Mouse (Mus musculus): ENCODE results near the gene Krtap8-1.

Krtap8-1 gene
- long read RNA-seq, experiment 1, result 0 reads
- long read RNA-seq, experiment 2, result 0 reads

GRCm38 (mm10) chr16:89487852-89488251, at the start of gene Krtap8-1:
Gene Krtap8-1, minus strand, starts transcription at chr16:89487952.
- intact Hi-C loops (cut with DNase I), result no loop called here

DNA sequence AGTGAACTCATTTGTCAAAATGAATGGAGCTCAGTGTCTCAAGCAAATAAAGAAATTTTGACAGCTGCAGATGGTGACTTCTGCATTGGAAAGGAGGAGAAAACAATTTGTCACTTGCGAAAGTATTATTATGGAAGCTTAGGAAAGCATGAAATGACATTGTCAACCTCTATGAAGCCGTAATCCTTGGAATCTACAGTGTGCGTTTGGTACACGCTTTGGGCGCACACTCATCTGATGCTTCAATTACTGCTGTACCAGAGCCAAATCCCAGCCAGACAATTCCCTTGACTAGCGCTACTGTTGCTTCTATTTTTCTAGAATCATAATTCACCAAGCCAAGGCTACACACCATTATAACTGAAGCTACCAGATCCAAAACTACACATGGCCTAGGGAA, 49.6 kb upstream of the Krtap8-1 start:
- intact Hi-C loops (cut with DNase I), result no loop called here

DNA sequence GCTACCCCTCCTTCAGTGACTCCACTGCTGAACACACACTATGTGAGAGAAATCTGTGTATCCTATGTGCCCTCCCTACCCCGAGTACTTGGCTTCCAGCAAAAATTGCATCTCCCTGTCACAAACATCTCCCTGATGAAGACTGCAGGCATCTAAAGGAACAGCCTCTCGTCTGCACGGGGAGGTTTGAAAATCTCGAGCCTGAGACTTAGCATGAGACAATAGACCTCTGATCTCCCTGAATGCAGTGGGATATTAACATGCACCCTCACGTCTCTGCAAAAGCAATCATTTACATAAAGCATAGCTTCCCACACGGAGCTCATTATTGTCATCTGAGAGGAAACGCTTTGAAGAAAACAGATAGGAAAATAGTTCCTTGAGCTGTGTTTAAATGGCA, 42.8 kb upstream of the Krtap8-1 start:
- intact Hi-C loops (cut with DNase I), result no loop called here

GRCm38 (mm10) chr16:89529846-89530245, 42.1 kb upstream of the Krtap8-1 start:
- intact Hi-C loops (cut with DNase I), result no loop called here

GRCm38 (mm10) chr16:89528380-89528779, 40.6 kb upstream of the Krtap8-1 start:
- intact Hi-C loops (cut with DNase I), result no loop called here

DNA sequence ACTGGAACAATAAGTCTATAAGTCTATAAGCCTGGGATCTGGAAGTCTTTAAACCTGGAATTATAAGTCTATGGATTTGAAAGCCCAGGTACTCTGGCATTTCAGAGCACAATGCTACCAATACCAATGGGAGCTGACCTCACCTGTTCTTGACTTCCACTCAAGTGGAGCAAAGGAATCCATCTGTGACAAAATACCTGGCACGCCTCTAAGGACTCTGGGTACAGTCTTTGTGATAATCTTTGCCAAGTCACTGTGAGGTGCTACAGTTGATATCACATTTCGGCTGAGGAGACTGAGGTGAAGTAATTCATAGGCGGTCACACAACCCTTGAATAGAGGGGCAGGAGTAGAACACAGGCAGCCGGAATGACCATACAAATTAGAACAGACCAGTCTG, 33.2 kb upstream of the Krtap8-1 start:
- intact Hi-C loops (cut with DNase I), result no loop called here

- intact Hi-C loops (cut with DNase I), result no loop called here
Observed at GRCm38 (mm10) chr16:89520555-89520954, 32.8 kb upstream of the Krtap8-1 start.

DNA sequence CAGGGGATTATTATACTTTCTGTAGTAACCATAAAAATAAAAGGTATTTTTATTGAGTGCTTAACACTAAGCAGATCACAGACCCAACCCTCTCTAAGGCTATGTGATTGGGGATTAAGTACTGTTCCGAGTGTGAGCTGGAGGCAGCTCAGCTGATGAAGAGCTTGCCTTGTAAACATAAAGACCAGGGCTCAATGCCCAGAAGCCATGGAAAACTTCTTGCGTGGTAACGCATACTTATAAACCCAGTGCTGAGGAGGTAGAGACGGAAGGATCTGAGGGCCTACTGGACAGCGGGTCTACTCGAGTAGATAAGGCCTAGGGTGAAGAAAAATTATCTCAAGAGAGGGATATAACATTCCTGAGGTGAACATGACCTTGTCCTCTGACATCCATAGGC, 32.3 kb upstream of the Krtap8-1 start:
- intact Hi-C loops (cut with DNase I), result no loop called here

DNA sequence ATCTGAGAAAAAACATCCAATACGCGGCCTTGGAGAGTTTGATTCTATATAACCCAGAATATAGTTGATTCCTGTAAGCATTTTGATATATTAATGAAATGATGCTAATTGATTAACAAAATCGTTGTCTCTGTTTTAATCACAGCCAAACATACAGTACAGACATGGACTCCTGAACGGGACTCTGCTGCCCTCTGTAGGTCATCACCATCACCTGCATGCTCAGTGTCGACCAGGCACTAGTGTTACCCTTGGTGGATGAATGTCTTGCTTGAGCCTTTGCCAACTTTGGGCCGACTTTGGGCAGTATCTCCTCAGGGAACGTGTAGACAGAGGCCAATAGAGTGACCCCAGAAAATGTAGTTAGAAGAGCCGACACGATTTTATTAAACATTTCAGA, 29.9 kb upstream of the Krtap8-1 start:
- intact Hi-C loops (cut with DNase I), result loop anchor here (1.0 to 5.0 kb wide), 2 partner anchors 147 to 245 kb away; no protein-coding TSS in a partner anchor

DNA sequence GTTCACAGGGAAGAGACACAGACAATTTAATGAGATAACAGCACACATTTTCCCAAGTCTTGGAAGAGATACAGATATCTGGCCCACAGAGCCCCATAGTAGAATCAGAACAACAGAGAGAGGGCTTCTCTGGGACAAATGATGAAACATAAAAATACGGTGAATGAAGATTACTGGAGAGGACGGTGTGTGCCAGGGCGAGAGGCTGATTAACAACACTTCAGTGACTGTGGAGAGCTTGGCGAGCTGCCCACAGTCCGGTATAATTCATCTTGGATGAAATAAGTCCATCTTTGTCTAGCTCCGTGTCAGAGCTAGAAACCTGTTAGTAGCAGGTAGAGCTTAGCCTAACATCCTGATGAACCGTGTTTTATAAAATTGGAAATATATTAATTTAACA, 25.7 kb upstream of the Krtap8-1 start:
- intact Hi-C loops (cut with DNase I), result no loop called here

- intact Hi-C loops (cut with DNase I), result no loop called here
Observed at GRCm38 (mm10) chr16:89508223-89508622, 20.5 kb upstream of the Krtap8-1 start, which contains the start of gene Krtap7-1. Gene Krtap7-1, minus strand, starts transcription at chr16:89508323.

- intact Hi-C loops (cut with DNase I), result no loop called here
Observed at GRCm38 (mm10) chr16:89503571-89503970, 15.8 kb upstream of the Krtap8-1 start.

GRCm38 (mm10) chr16:89501870-89502269, 14.1 kb upstream of the Krtap8-1 start:
- intact Hi-C loops (cut with DNase I), result no loop called here

DNA sequence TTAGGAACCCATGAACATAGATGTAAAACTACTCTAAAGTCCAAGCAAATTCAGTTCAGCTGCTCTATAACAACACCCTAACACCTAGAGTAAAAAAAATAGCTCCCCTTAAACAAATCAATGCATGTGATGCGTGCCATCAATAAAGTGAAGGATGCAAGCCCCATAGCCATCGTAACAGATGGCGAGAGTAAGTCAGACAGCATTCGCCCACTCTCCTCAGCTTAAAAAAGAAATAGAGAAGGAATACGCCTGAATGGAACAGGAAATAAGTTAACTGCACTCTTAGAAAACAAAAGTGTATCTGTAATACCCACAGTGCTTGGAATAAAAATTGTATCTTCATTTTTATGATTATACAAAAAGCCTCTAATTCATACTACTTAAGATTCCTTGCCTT, 9.2 kb upstream of the Krtap8-1 start:
- intact Hi-C loops (cut with DNase I), result no loop called here

DNA sequence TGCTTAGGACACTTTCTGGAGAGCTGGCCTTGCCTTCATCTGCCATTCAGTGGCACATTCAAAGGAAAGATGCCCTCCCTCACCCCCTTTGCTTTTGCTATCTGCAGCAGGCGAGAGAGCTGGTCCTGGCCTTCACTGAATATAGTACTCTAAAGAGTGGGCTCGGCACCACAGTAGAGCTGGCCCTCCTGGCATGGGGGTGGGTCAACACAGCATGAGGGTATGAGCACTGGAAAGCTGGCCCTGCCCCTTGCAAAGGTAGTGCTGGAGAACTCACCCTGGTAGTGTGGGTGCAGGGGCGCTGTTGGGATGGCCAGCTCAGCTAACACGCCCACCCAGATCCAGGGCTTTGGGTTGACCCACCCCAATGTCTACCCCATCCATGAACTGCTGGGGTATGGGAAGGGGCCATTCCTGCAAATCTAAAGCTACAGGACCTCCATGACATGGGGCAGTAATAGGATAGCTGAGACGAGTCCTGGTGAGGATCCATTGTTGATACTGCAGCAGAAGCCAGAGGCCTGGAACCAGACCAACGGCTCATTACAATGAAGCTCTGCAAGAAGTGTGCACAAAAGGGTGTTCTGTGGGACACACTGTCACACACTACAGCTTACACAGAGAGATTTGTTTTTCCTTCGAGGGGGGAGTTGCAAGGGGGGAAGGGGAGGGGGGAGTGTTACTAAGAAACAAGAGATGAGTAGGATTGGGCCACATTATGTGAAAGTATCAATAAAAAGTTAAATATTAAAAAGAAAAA, 7.8 kb upstream of the Krtap8-1 start:
- intact Hi-C loops (cut with DNase I), result no loop called here

GRCm38 (mm10) chr16:89477679-89478314, 10.0 kb downstream of the Krtap8-1 start:
- intact Hi-C loops (cut with DNase I), result no loop called here

DNA sequence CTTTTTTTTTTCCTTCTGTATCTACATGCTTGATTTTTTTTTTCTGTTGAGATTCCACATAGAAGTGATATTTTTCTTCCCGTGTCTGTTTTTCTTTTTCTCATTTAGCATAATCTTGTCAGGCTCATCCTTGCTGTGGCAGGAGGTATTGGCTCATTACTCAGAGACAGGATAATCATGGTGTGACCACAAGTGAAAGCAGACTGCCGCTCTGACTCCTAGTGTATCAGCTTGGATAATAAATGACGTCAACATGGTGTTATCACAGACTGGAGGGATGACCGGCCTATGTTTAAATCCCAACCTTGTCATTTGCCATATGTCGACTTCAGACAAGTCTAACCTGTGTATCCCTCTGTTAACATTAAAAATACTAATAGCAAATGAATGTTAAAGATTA, 26.6 kb downstream of the Krtap8-1 start:
- intact Hi-C loops (cut with DNase I), result no loop called here

All from adrenal gland (tissue).